ENCODE assay signal across 8 mouse cellular contexts in the genomic region with DNA sequence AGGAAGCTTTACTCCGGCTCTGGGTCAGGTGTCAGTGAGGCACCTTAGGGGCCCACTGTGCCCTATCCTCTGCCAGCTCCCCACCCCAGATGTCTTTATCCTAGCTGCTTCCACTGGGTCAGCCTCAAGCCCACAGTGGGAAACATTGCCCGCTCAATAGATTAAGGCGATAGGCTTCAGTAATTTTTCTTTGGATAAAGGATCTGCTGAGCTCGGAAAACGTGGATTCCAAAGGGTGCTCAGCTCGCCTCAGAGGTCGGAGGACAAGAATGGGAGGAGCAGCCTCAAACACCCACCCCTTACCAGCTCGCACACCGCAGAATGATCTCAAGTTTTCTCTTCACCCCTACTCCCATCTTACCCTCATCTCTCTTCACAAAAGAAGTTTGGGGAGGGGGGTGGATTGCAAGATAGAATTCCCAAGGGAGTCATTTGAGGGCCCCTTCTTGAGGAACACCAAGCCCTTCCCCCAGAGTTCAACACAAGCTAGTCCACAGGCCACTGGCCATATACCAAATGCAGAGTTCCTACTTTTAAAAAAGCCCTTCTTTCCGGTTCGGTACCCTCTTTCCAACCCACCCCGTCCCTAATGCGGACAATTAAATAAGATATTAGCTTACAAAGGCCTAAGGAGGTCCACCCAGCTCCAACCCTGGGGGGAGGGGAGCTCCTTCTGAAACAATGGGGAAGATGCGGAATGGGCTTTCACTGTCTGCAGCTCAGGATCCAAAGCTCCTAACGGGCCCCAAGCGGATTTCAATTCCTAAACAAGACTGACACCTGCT. TPM values are rescaled to one million over a fixed set of nuclear protein-coding genes. Genes with fewer than 3 reads are reported as not detected.
DNase-seq lines count a peak whose midpoint lies in the region; ATAC-seq lines count a peak whose summit lies in the region.

No protein-coding gene starts in this region.

- H3K4me2 ChIP-seq in embryonic facial prominence, embryonic 14.5 days (ENCODE audit: low read depth, low read length) = peak overlapping the region; percentile 64
- H3K4me2 ChIP-seq in intestine, embryonic 15.5 days (replicated peaks) = peak overlapping the region; percentile 84
- peak overlapping the region; percentile 84 for H3K4me2 ChIP-seq in lung, embryonic 16.5 days (ENCODE audit: low read depth, low read length)

- peak; percentile 15 for DNase-seq in adrenal gland, adult 2 months
- DNase-seq in adrenal gland, adult 8-10 months = no peak
- DNase-seq in NIH3T3 (ENCODE audit: low read depth) = peak; percentile 20
- peak; percentile 76 for DNase-seq in embryonic facial prominence, embryonic 14.5 days (ENCODE audit: low spot score)
- DNase-seq in testis, postnatal 10 days (ENCODE audit: low spot score) = peak; percentile 49
- DNase-seq in layer of hippocampus, postnatal 25 days (ENCODE audit: extremely low spot score in 1 of 2, low spot score in 1 of 2) = no peak

- 8% methylated on average over 16 of the region's 16 CpGs for WGBS in embryonic facial prominence, embryonic 14.5 days
- WGBS in intestine, embryonic 15.5 days = 13% methylated on average over 16 of the region's 16 CpGs
- WGBS in lung, embryonic 16.5 days = 10% methylated on average over 16 of the region's 16 CpGs

- H3K4me1 ChIP-seq in embryonic facial prominence, embryonic 14.5 days (ENCODE audit: control insufficient read depth, insufficient read depth, low read length) = peaks cover 15% of the 10 kb centered on the region; the same call in 1 of the 2 replicates
- H3K4me1 ChIP-seq in intestine, embryonic 15.5 days (replicated peaks) = peaks cover 23% of the 10 kb centered on the region; the same call in 1 of the 2 replicates
- H3K4me1 ChIP-seq in lung, embryonic 16.5 days (replicated peaks; ENCODE audit: control insufficient read depth, insufficient read depth, low read length) = peaks cover 26% of the 10 kb centered on the region

- H3K36me3 ChIP-seq in embryonic facial prominence, embryonic 14.5 days (ENCODE audit: control insufficient read depth, insufficient read depth, low read length) = peaks cover 31% of the 10 kb centered on the region
- peaks cover 13% of the 10 kb centered on the region; the same call in 1 of the 2 replicates for H3K36me3 ChIP-seq in intestine, embryonic 15.5 days
- peaks cover 27% of the 10 kb centered on the region for H3K36me3 ChIP-seq in lung, embryonic 16.5 days (ENCODE audit: control insufficient read depth, insufficient read depth, low read length)

- peak; percentile 81 for ATAC-seq in embryonic facial prominence, embryonic 14.5 days (ENCODE audit: low read depth)
- peak; percentile 74 for ATAC-seq in intestine, embryonic 15.5 days
- ATAC-seq in lung, embryonic 16.5 days (ENCODE audit: low read depth) = peak; percentile 54

- peak overlapping the region; percentile 77 for H3K4me3 ChIP-seq in embryonic facial prominence, embryonic 14.5 days (ENCODE audit: low read depth, low read length)
- peak overlapping the region; percentile 73 for H3K4me3 ChIP-seq in intestine, embryonic 15.5 days (replicated peaks)
- peak overlapping the region; percentile 59 for H3K4me3 ChIP-seq in lung, embryonic 16.5 days (ENCODE audit: low read length)

- peak overlapping the region; percentile 92 for H3K9ac ChIP-seq in embryonic facial prominence, embryonic 14.5 days (ENCODE audit: low read depth, low read length)
- peak overlapping the region; percentile 81 for H3K9ac ChIP-seq in intestine, embryonic 15.5 days
- H3K9ac ChIP-seq in lung, embryonic 16.5 days (ENCODE audit: low read length) = peak overlapping the region; percentile 72

- H3K9me3 ChIP-seq in embryonic facial prominence, embryonic 14.5 days (ENCODE audit: control insufficient read depth, low read length) = no peaks in the 10 kb centered on the region
- no peaks in the 10 kb centered on the region for H3K9me3 ChIP-seq in intestine, embryonic 15.5 days
- no peaks in the 10 kb centered on the region for H3K9me3 ChIP-seq in lung, embryonic 16.5 days (ENCODE audit: control insufficient read depth, low read length)

- peak overlapping the region; percentile 92 for H3K27ac ChIP-seq in embryonic facial prominence, embryonic 14.5 days (replicated peaks; ENCODE audit: low read depth, low read length)
- peak overlapping the region; percentile 85 for H3K27ac ChIP-seq in intestine, embryonic 15.5 days
- H3K27ac ChIP-seq in lung, embryonic 16.5 days (ENCODE audit: low read length) = peak overlapping the region; percentile 45; the same call in 1 of the 2 replicates

- no peaks in the 10 kb centered on the region for H3K27me3 ChIP-seq in embryonic facial prominence, embryonic 14.5 days (replicated peaks; ENCODE audit: control insufficient read depth, insufficient read depth, low read length)
- no peaks in the 10 kb centered on the region for H3K27me3 ChIP-seq in intestine, embryonic 15.5 days (replicated peaks)
- H3K27me3 ChIP-seq in lung, embryonic 16.5 days (ENCODE audit: control insufficient read depth, insufficient read depth, low read depth, low read length) = no peaks in the 10 kb centered on the region

RNA-seq across cellular contexts. Expression of a gene that starts 11.7 kb away (rescaled TPM):
- total RNA-seq in adrenal gland, adult 2 months (2021) = 10 to 100 TPM; 37.1 to 55.0 TPM
- polyA plus RNA-seq in adrenal gland, adult 2 months (2012; rRNA removed) = 22.4 and 24.5 TPM in 2 replicates
- 10 to 100 TPM; 39.3 to 66.6 (median 55.2) TPM for total RNA-seq in adrenal gland, adult 8-10 months (2022)
- polyA plus RNA-seq in embryonic facial prominence, embryonic 14.5 days (2014; fragmentation: Nextera tagmentation; extraction: Ambion mirVana) = 27.0 and 36.8 TPM in 2 replicates
- polyA plus RNA-seq in intestine, embryonic 15.5 days (2015; fragmentation: Nextera tagmentation; extraction: Ambion mirVana) = 37.6 and 41.1 TPM in 2 replicates
- 42.3 and 46.1 TPM in 2 replicates for polyA plus RNA-seq in lung, embryonic 16.5 days (2015; fragmentation: Nextera tagmentation; extraction: Ambion mirVana)
- total RNA-seq in layer of hippocampus, postnatal 25 days (2021) = 10 to 100 TPM; 39.1 to 48.8 TPM

RNA-seq across cellular contexts. Expression of a gene that starts 11.9 kb away (rescaled TPM):
- total RNA-seq in adrenal gland, adult 2 months (2021) = 10 to 100 TPM in 1 of 2 experiments, 1 to 10 TPM in 1; 4.4 to 10.5 TPM
- 6.1 and 6.4 TPM in 2 replicates for polyA plus RNA-seq in adrenal gland, adult 2 months (2012; rRNA removed)
- 10 to 100 TPM in 2 of 4 experiments, 1 to 10 TPM in 2; 7.3 to 15.2 (median 12.0) TPM for total RNA-seq in adrenal gland, adult 8-10 months (2022)
- polyA plus RNA-seq in embryonic facial prominence, embryonic 14.5 days (2014; fragmentation: Nextera tagmentation; extraction: Ambion mirVana) = 18.1 and 19.4 TPM in 2 replicates
- 9.2 and 10.2 TPM in 2 replicates for polyA plus RNA-seq in intestine, embryonic 15.5 days (2015; fragmentation: Nextera tagmentation; extraction: Ambion mirVana)
- polyA plus RNA-seq in lung, embryonic 16.5 days (2015; fragmentation: Nextera tagmentation; extraction: Ambion mirVana) = 14.0 and 16.7 TPM in 2 replicates
- total RNA-seq in layer of hippocampus, postnatal 25 days (2021) = 10 to 100 TPM; 44.9 to 48.8 TPM

RNA-seq across cellular contexts. Expression of a gene that starts 37.3 kb away (rescaled TPM):
- total RNA-seq in adrenal gland, adult 2 months (2021) = 10 to 100 TPM; 39.1 to 48.7 TPM
- polyA plus RNA-seq in adrenal gland, adult 2 months (2012; rRNA removed) = 10.7 and 12.4 TPM in 2 replicates
- total RNA-seq in adrenal gland, adult 8-10 months (2022) = 10 to 100 TPM; 43.1 to 54.0 (median 48.4) TPM
- polyA plus RNA-seq in embryonic facial prominence, embryonic 14.5 days (2014; fragmentation: Nextera tagmentation; extraction: Ambion mirVana) = 17.3 and 19.9 TPM in 2 replicates
- polyA plus RNA-seq in intestine, embryonic 15.5 days (2015; fragmentation: Nextera tagmentation; extraction: Ambion mirVana) = 13.7 and 16.0 TPM in 2 replicates
- 17.9 and 18.6 TPM in 2 replicates for polyA plus RNA-seq in lung, embryonic 16.5 days (2015; fragmentation: Nextera tagmentation; extraction: Ambion mirVana)
- 10 to 100 TPM; 36.0 to 38.2 TPM for total RNA-seq in layer of hippocampus, postnatal 25 days (2021)

RNA-seq across cellular contexts. Expression of a gene that starts 37.7 kb away (rescaled TPM):
- total RNA-seq in adrenal gland, adult 2 months (2021) = 10 to 100 TPM; 51.4 to 58.2 TPM
- 20.2 and 26.3 TPM in 2 replicates for polyA plus RNA-seq in adrenal gland, adult 2 months (2012; rRNA removed)
- total RNA-seq in adrenal gland, adult 8-10 months (2022) = 10 to 100 TPM; 54.4 to 80.8 (median 70.4) TPM
- polyA plus RNA-seq in embryonic facial prominence, embryonic 14.5 days (2014; fragmentation: Nextera tagmentation; extraction: Ambion mirVana) = 36.9 and 38.5 TPM in 2 replicates
- polyA plus RNA-seq in intestine, embryonic 15.5 days (2015; fragmentation: Nextera tagmentation; extraction: Ambion mirVana) = 36.0 and 36.1 TPM in 2 replicates
- polyA plus RNA-seq in lung, embryonic 16.5 days (2015; fragmentation: Nextera tagmentation; extraction: Ambion mirVana) = 37.7 and 43.4 TPM in 2 replicates
- total RNA-seq in layer of hippocampus, postnatal 25 days (2021) = 10 to 100 TPM; 57.1 to 57.5 TPM

RNA-seq across cellular contexts. Expression of a gene that starts 39.6 kb away (rescaled TPM):
- not detected for total RNA-seq in adrenal gland, adult 2 months (2021)
- not detected in 2 replicates for polyA plus RNA-seq in adrenal gland, adult 2 months (2012; rRNA removed)
- total RNA-seq in adrenal gland, adult 8-10 months (2022) = not detected
- polyA plus RNA-seq in embryonic facial prominence, embryonic 14.5 days (2014; fragmentation: Nextera tagmentation; extraction: Ambion mirVana) = 0.14 and 0.18 TPM in 2 replicates
- not detected in 2 replicates for polyA plus RNA-seq in intestine, embryonic 15.5 days (2015; fragmentation: Nextera tagmentation; extraction: Ambion mirVana)
- polyA plus RNA-seq in lung, embryonic 16.5 days (2015; fragmentation: Nextera tagmentation; extraction: Ambion mirVana) = not detected in 2 replicates
- not detected for total RNA-seq in layer of hippocampus, postnatal 25 days (2021)

Comparison
In these comparisons a context has a peak if more than half of its experiments do, and no peak if none do; other contexts are left out.
1. DNase-seq: peak in adrenal gland, adult 2 months (single experiment), NIH3T3 (single experiment), embryonic facial prominence, embryonic 14.5 days (single experiment) and testis, postnatal 10 days (single experiment); none in adrenal gland, adult 8-10 months (single experiment) and layer of hippocampus, postnatal 25 days (0 of 2).
2. Peak in every context shown above with its lines, with median percentiles within 50 percentile points of each other: ATAC-seq, H3K27ac ChIP-seq, H3K4me2 ChIP-seq, H3K4me3 ChIP-seq and H3K9ac ChIP-seq.